Mouse (Mus musculus) neural tube, embryonic 15.5 days (tissue): ENCODE data around the gene Tle6. TPM values are rescaled to one million over a fixed set of nuclear protein-coding genes. Genes with fewer than 3 reads are reported as not detected.
"Not testable (repeated sequence)": the region's sequence is repeated elsewhere in the genome, so short reads cannot be mapped to it uniquely, and the experiment has no call there.

Experiments
- ATAC-seq: fragments of 200-750 bp; cut with Nextera tagmentation; 2 replicates; pipeline ENCODE4 v1.8.0; 2017; ENCODE audit warnings: mild to moderate bottlenecking, moderate TSS enrichment, moderate library complexity; ENCODE audit not compliant: low FRiP score
- H3K27ac ChIP-seq: fragments of 300-500 bp; sonication (generic); replicated peaks from 2 replicates; pipeline ENCODE4 v1.5.1; 2015; ENCODE audit warnings: mild to moderate bottlenecking, inconsistent platforms
- H3K27me3 ChIP-seq: fragments of 300-500 bp; sonication (generic); replicated peaks from 2 replicates; pipeline ENCODE4 v1.6.1; 2015; ENCODE audit warnings: inconsistent platforms
- H3K36me3 ChIP-seq: fragments of 300-500 bp; sonication (generic); 2 replicates; pipeline ENCODE4 v1.6.1; 2015; ENCODE audit warnings: inconsistent platforms
- H3K4me1 ChIP-seq: fragments of 300-500 bp; sonication (generic); 2 replicates; pipeline ENCODE4 v1.6.1; 2015; ENCODE audit warnings: inconsistent platforms
- H3K4me2 ChIP-seq: fragments of 300-500 bp; sonication (generic); 2 replicates; pipeline ENCODE4 v1.6.1; 2015; ENCODE audit warnings: inconsistent platforms, mild to moderate bottlenecking, moderate library complexity
- H3K4me3 ChIP-seq: fragments of 300-500 bp; sonication (generic); replicated peaks from 2 replicates; pipeline ENCODE4 v1.5.1; 2015; ENCODE audit warnings: mild to moderate bottlenecking, inconsistent platforms
- H3K9ac ChIP-seq: fragments of 300-500 bp; sonication (generic); replicated peaks from 2 replicates; pipeline ENCODE4 v1.6.1; 2015; ENCODE audit warnings: mild to moderate bottlenecking, inconsistent platforms
- H3K9me3 ChIP-seq: fragments of 300-500 bp; sonication (generic); replicated peaks from 2 replicates; pipeline ENCODE4 v1.6.1; 2016; ENCODE audit warnings: inconsistent platforms
- WGBS: fragments of 180-500 bp; shearing (Covaris S2); methylation state at CpG from one replicate; pipeline ENCODE4 v1.1.7; 2015; ENCODE audit warnings: mixed read lengths; 5-methylcytosine and 5-hydroxymethylcytosine counted together
- polyA plus RNA-seq: library from polyadenylated mRNA; unstranded; fragments of >200 nt; fragmentation: Nextera tagmentation; extraction: Ambion mirVana; gene quantifications from 2 replicates; pipeline ENCODE4 v1.2.1, GENCODE M21; 2015

The Tle6 gene
- polyA plus RNA-seq, result 5.7 and 7.3 TPM in 2 replicates

GRCm38 (mm10) chr10:81600738-81601203 lies at the start of gene Tle6:
Gene Tle6 (minus strand): TSS chr10:81601073.
- Histone ChIP-seq H3K27ac (no peak within 1 kb of the TSS), H3K9me3 (no peaks in the 10 kb centered on the region), H3K4me1 (peaks cover 55% of the 10 kb centered on the region), H3K4me2 (peak within 1 kb of the TSS; percentile 72), H3K36me3 (no peaks in the 10 kb centered on the region), H3K27me3 (peaks cover 3% of the 10 kb centered on the region; the same call in 1 of the 2 replicates), H3K9ac (peak within 1 kb of the TSS; percentile 23; the same call in 1 of the 2 replicates), H3K4me3 (peak within 1 kb of the TSS; percentile 33)
- peak; percentile 62 for ATAC-seq
- WGBS, result under 1% methylated on average over 28 of the region's 28 CpGs

GRCm38 (mm10) chr10:81648803-81649775 lies 48.2 kb upstream of the Tle6 start, which contains the start of gene Gm10778:
Gene Gm10778 (plus strand): TSS chr10:81649059.
- WGBS, result 2% methylated on average over 38 of the region's 52 CpGs
- peaks cover 19% of the 10 kb centered on the region for H3K36me3 ChIP-seq
- H3K9ac ChIP-seq, result peak within 1 kb of the TSS; percentile 59
- peak within 1 kb of the TSS; percentile 85 for H3K27ac ChIP-seq
- peaks cover 19% of the 10 kb centered on the region for H3K4me1 ChIP-seq
- peak within 1 kb of the TSS; percentile 66 for H3K4me2 ChIP-seq
- H3K27me3 ChIP-seq, H3K9me3 ChIP-seq: not testable (repeated sequence)
- ATAC-seq, result peak; percentile 93
- peak within 1 kb of the TSS; percentile 51 for H3K4me3 ChIP-seq

- ATAC-seq, result no peak
- no peak overlapping the region for H3K4me3 ChIP-seq
- no peaks in the 10 kb centered on the region; the same call in 1 of the 2 replicates for H3K36me3 ChIP-seq
- 85% methylated on average over 7 of the region's 7 CpGs for WGBS
- H3K9me3 ChIP-seq, result no peaks in the 10 kb centered on the region
- no peak overlapping the region for H3K4me2 ChIP-seq
- no peak overlapping the region for H3K27ac ChIP-seq
- H3K9ac ChIP-seq, result no peak overlapping the region
- H3K4me1 ChIP-seq, result peaks cover 41% of the 10 kb centered on the region
- no peaks in the 10 kb centered on the region for H3K27me3 ChIP-seq
These were observed 45.2 kb upstream of the Tle6 start for GRCm38 (mm10) chr10:81646015-81646555.

- H3K4me3 ChIP-seq, result no peak overlapping the region
- H3K36me3 ChIP-seq, result no peaks in the 10 kb centered on the region
- H3K9me3 ChIP-seq, result no peaks in the 10 kb centered on the region
- no peaks in the 10 kb centered on the region for H3K27me3 ChIP-seq
- no peak overlapping the region for H3K4me2 ChIP-seq
- H3K9ac ChIP-seq, result no peak overlapping the region
- ATAC-seq, result no peak
- WGBS, result 89% methylated on average over 4 of the region's 4 CpGs
- peaks cover 44% of the 10 kb centered on the region for H3K4me1 ChIP-seq
- no peak overlapping the region for H3K27ac ChIP-seq
These were observed 44.5 kb upstream of the Tle6 start for GRCm38 (mm10) chr10:81645391-81645790.

- no peaks in the 10 kb centered on the region for H3K27me3 ChIP-seq
- no peaks in the 10 kb centered on the region for H3K9me3 ChIP-seq
- H3K4me3 ChIP-seq, result no peak overlapping the region
- no peaks in the 10 kb centered on the region for H3K36me3 ChIP-seq
- H3K27ac ChIP-seq, result 0 out of 2 replicates have a peak overlapping the region, but pooled peaks have one; percentile 94
- peaks cover 39% of the 10 kb centered on the region for H3K4me1 ChIP-seq
- 92% methylated on average over 18 of the region's 18 CpGs for WGBS
- H3K4me2 ChIP-seq, result peak overlapping the region; percentile 84; the same call in 1 of the 2 replicates
- no peak overlapping the region; the same call in 1 of the 2 replicates for H3K9ac ChIP-seq
- no peak for ATAC-seq
These were observed 43.8 kb upstream of the Tle6 start for GRCm38 (mm10) chr10:81644716-81645115.

- Histone ChIP-seq H3K4me1 (peaks cover 39% of the 10 kb centered on the region), H3K27me3 (no peaks in the 10 kb centered on the region), H3K9ac (peak overlapping the region; percentile 86), H3K36me3 (no peaks in the 10 kb centered on the region), H3K4me3 (peak overlapping the region; percentile 75), H3K4me2 (peak overlapping the region; percentile 84), H3K27ac (peak overlapping the region; percentile 94), H3K9me3 (no peaks in the 10 kb centered on the region)
- 60% methylated on average over 2 of the region's 2 CpGs for WGBS
- peak; percentile 4; the same call in 1 of the 2 replicates for ATAC-seq
These were observed 43.3 kb upstream of the Tle6 start for GRCm38 (mm10) chr10:81644162-81644561.

GRCm38 (mm10) chr10:81643449-81644055 lies 42.7 kb upstream of the Tle6 start:
- H3K4me2 ChIP-seq, result peak overlapping the region; percentile 84
- peak; percentile 91 for ATAC-seq
- WGBS, result under 1% methylated on average over 70 of the region's 75 CpGs
- H3K4me1 ChIP-seq, result peaks cover 37% of the 10 kb centered on the region
- H3K9ac ChIP-seq, result peak overlapping the region; percentile 86
- peak overlapping the region; percentile 75 for H3K4me3 ChIP-seq
- peak overlapping the region; percentile 94 for H3K27ac ChIP-seq
- H3K36me3 ChIP-seq, result no peaks in the 10 kb centered on the region
- no peaks in the 10 kb centered on the region for H3K27me3 ChIP-seq
- no peaks in the 10 kb centered on the region for H3K9me3 ChIP-seq

- no peak; the same call in 1 of the 2 replicates for ATAC-seq
- Histone ChIP-seq H3K9ac (peak overlapping the region; percentile 86), H3K4me1 (peaks cover 35% of the 10 kb centered on the region), H3K36me3 (no peaks in the 10 kb centered on the region), H3K9me3 (no peaks in the 10 kb centered on the region), H3K4me2 (peak overlapping the region; percentile 84), H3K27ac (peak overlapping the region; percentile 94), H3K27me3 (no peaks in the 10 kb centered on the region), H3K4me3 (peak overlapping the region; percentile 75)
- WGBS, result 18% methylated on average over 24 of the region's 24 CpGs
These were observed 42.0 kb upstream of the Tle6 start for GRCm38 (mm10) chr10:81642648-81643448.

GRCm38 (mm10) chr10:81641978-81642647 lies 41.2 kb upstream of the Tle6 start:
- ATAC-seq, result no peak
- H3K27me3 ChIP-seq, result 0 out of 2 replicates have a peak, but pooled peaks cover under 1% of the 10 kb centered on the region
- WGBS, result 79% methylated on average over 8 of the region's 8 CpGs
- H3K36me3 ChIP-seq, result no peaks in the 10 kb centered on the region
- H3K4me1 ChIP-seq, result peaks cover 35% of the 10 kb centered on the region
- peak overlapping the region; percentile 94 for H3K27ac ChIP-seq
- no peaks in the 10 kb centered on the region for H3K9me3 ChIP-seq
- peak overlapping the region; percentile 84 for H3K4me2 ChIP-seq
- peak overlapping the region; percentile 86 for H3K9ac ChIP-seq
- H3K4me3 ChIP-seq, result peak overlapping the region; percentile 75

GRCm38 (mm10) chr10:81641566-81641965 lies 40.7 kb upstream of the Tle6 start:
- WGBS, result 88% methylated on average over 2 of the region's 2 CpGs
- H3K9ac ChIP-seq, result 0 out of 2 replicates have a peak overlapping the region, but pooled peaks have one; percentile 86
- peaks cover 35% of the 10 kb centered on the region for H3K4me1 ChIP-seq
- H3K4me2 ChIP-seq, result peak overlapping the region; percentile 84
- no peaks in the 10 kb centered on the region for H3K9me3 ChIP-seq
- H3K27ac ChIP-seq, result no peak overlapping the region
- no peaks in the 10 kb centered on the region for H3K36me3 ChIP-seq
- H3K4me3 ChIP-seq, result no peak overlapping the region
- H3K27me3 ChIP-seq, result 0 out of 2 replicates have a peak, but pooled peaks cover 3% of the 10 kb centered on the region
- ATAC-seq, result no peak
